Mouse (Mus musculus): ENCODE data around the gene Gm10643.

The Gm10643 gene

DNA sequence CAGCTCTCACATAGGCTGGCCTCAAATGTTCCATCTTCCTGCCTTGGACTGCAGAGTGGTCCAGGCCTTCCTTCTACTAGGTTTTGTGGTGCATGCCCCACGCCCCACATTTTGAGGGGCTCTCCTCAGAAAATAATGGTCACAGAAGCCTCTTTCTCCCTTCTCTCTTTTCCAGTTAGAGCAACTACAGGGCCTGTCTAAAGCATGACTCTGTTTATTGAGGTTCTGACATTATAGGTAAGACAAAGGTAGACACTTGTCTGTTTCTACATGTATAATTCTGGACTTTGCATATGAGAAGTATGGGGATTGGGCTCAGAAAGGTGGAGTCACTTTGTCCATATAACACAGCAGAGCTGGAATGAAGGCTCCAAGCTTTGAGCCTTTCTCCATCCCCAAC, at the start of gene Gm10643:
TSS of gene Gm10643 (minus strand) at position 101 of the 400 bp plus-strand sequence.
- no peak for DNase-seq (ENCODE audit: extremely low spot score)

DNA sequence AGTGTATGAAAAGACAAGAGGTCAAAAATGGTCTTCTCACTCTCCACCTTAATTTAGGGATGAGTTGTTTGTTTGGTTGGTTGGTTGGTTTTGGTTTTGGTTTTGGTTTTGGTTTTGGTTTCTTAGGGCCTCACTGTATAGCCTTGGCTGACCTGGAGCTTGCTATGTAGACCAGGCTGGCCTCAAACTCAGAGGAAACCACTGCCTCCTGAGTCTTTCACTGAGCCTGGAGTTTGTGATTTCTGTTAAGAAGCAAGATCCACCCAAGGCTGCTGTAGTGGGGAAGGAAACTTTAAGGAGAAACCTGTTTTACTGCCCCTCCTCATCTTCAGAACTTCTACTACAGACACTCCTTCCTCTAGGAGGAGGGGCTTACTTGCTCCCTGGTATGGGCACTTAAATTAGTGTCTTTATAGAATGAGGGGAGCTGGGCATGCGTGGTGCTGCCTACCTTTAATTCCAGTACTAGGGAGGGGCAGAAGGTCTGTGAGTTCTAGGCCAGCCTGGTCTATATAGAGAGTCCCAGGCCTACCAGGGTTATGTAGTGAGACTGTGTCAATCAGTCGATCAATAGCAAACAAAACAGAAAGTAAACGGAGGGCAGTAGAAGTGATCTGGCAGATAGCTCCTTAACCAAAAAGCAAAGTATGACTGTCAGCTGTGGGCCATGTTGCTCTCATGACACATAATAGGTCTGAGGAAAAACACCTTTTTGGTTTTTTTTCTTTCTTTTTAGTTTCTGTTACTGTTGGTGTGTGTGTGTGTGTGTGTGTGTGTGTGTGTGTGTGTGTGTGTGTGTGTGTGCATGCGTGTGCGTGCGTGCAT, 41.5 kb upstream of the Gm10643 start:
- DNase-seq (ENCODE audit: extremely low spot score): no peak

DNA sequence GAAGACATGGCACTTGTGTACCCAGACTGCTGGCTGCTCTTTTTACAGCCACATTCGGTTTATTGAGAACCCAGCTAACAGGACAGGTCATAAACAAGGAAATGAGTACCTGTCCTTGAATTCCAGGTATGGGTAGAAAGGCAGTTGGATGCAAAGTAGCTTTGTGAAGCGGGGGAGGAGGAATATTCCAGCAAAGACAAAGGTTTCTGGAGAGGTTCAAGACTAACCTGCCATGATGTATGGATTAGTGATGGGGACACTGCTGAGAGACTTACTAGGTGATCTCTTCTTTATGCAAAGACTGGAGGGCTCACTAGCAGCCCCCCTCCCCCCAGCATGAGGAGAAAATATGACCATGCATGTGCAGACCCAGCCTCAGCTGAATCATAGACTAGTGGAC, 40.7 kb upstream of the Gm10643 start:
- DNase-seq (ENCODE audit: extremely low spot score): no peak

DNA sequence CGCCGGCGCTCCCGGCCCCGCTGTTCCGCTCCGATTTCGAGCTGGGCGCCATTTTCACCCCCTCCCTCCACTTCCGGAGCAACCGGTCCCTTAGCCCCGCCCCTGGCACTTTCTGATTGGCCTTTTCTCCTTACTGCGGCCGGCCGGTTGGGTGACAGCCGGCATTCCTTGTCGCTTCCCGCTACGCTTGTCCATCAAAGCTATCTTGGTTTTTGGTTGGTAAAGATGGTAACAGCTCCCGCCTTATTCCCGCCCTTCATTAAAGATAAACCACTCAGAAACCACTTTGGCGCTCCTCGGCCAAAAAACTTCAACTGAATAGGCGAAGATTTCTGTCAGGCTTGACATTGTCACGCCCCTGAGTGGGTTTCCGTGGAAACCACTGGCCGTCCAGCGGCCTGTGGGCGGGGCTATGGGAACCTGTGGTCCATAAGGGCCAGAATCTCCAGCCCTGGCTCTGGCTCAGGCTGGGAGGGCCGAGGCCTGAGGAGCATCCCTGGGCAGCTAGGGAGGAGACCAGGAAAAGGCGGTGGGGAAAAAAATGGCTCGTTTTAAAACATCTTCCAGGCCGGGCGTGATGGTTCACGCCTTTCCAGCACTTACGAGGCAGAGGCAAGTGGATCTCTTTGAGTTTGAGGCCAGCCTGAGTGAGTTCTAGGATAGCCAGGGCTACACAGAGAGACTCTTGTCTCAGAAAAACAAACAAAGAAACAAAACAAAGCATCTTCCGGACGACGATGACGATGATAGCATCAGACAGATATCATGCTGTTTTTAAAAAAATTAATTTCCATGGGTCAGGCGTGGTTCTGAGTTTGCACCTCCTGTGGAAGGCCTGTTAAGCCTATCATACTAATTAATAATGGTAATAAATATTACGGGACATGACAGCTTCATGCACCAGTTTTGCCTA, 40.0 kb upstream of the Gm10643 start, which contains the start of gene Dcaf15:
TSS of gene Dcaf15 (minus strand) at position 72 of the 913 bp plus-strand sequence.
- DNase-seq (ENCODE audit: extremely low spot score): peak; percentile 97

DNA sequence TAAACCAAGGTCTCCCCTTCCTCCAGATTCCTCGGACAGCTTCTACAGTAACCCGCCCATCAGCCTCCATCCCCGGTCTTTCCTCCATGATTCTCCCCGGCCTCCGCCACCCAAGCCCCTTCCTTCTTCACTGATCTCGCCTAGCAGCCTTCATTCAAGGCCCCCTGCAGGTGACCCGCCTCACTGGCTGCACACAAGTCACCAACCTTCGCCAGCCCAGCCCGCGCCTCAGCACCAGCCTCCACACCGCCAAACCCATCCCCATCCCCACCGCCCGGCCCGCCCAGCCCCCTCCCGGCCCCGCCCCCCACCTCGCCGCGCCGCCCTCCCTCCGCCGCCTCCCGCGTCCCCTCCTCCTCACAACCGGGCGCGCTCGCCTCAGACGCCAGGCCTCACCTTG, 39.3 kb upstream of the Gm10643 start:
- DNase-seq (ENCODE audit: extremely low spot score): peak; percentile 88

DNA sequence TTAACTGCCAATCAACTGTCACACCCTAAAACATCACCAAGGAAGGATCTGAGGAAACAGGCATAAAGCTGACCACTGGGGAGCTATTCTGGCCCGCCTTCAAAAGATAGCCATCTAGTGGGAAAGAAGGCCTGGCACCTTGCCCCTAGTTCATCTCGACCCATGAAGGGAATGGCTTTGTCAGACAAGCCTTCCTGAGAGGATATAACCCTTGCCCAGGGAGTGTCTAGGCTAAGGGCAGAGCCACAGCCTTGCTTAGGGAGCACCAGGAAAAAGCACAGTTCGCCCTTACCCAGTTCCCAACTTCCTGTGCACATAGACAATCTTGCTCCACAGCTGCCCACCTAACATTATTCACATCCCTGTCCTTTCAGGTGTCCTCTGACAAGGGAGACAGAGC, 38.7 kb upstream of the Gm10643 start:
- DNase-seq (ENCODE audit: extremely low spot score): no peak

DNA sequence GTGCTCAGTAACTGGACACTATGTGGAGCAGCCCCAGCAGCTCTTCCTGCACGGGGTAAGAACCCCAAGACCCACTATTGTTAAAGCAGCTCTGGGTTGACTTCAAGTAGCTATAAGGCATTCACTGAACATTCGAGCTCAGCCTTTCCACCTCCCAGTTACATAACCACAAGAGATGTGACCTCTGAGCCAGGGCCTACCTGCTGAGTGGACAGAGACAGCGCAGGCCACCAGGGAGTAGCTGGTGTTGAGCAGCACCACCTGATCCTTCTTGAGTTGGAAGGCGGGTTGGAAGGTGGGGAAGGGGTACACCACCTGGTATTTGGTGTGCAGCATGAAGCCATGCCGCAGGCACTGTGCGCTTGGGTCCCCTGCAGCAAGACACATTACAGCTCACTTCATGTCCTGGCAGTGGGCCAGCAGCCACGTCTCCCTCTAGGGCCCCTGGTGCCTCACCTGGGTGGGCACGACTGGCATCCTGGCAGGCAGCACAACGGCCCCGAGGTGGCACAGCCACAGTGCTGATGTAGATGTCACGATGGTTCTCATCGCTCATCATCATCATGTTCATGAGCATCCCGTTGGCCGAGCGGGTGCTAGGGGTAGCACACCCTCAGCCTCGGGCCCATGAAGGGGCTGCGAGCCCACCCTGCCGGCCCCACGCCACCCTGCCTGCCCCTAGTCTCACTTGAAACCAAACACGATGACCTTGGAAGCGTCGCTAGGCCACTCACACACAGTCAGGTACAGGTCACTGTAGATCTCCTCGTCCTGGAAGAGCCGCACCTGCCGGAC, 36.7 kb upstream of the Gm10643 start:
- DNase-seq (ENCODE audit: extremely low spot score): no peak

DNA sequence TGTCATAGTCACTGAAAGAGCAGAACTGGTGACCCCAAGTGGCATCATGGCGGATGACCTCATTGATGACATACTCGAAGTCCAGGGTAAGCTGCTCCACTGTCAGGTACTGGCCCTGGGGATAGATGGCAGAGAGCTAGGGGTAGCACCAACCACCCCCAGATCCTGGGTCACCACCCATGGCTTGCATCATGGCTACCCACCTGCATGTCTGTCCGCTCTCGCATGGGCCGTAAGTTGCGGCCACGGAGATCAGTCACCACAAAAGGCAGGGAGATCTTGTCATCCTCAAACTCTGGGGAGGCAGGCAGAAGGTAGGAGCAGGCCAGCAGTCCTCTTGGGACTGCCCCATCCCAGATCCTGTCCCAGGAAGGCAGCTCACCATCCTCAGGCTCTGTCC, 33.4 kb upstream of the Gm10643 start:
- no peak for DNase-seq (ENCODE audit: extremely low spot score)

DNA sequence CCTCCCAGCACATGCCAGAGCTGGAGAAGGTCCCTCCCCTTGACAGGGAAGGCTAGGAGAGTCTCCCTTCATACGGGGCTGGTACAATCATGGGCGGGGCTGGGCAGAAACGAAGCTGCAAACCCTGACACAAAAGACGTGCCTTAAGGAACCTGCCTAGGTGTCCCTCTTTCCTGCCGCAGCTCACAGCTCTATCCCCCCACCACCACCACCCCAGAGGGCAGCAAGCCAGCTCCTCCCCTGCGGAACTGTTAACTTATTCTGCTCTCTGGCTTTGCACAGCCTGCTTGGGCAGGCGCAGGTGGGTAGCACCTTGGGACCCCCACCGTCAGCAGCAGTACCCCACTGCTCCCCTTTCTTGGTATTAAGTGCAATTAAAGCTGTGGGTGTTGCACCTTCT, 31.1 kb upstream of the Gm10643 start:
- no peak for DNase-seq (ENCODE audit: extremely low spot score)

DNA sequence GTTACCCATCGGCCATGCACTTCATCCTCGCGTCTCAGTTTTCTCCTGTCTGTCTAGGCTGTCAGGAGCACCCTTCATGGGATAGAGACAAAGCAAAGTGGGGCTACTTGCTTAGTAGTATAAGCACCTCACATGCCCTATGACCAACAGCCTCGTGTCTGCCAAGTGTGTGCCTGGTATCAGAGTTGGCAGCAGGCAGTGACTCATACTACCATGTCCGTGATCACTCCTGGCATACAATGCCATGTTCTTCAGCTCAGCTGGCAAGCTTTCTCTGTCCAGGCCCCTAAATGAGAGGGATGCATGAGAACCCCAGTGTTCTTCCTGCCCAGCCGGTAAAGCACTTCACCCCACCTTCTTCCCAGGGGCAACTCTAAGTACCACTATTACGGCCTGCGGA, 25.6 kb upstream of the Gm10643 start:
- no peak for DNase-seq (ENCODE audit: extremely low spot score)

DNA sequence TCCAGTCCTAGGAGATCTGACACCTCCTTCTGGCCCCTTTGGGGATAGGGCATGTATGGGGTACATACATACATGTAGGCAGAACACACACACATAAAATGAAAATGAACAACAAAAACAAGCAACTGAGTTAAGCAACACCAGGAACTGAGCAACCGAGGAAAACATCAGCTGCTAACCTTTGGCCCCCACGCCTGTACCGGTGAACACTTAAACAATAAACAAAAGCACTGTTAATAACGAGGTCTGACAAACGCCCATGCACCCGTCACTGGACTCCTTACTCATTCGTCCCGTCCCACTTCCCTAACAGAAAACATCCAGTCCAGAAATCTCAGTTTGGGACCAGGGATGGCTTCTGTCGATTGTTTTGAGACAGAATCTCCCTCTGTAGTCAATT, 24.3 kb upstream of the Gm10643 start:
- no peak for DNase-seq (ENCODE audit: extremely low spot score)

DNA sequence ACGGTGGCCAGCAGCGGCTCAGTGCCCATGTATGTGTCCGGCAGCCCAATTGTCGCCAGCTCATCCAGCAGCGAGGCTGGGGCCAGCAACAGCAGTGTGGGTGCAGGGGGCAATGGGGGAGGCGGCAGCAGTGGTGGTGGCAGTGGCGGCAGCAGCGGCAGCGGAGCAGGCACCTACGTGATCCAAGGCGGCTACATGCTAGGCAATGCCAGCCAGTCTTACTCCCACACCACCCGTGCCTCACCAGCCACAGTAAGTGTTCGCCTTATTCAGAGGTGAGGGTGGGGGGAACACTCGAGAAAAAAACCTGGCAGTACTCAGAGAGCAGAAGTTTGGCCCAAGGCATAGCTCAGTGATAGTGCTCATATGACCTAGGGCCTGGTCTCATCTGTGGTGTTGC, 22.9 kb upstream of the Gm10643 start:
- no peak for DNase-seq (ENCODE audit: extremely low spot score)

DNA sequence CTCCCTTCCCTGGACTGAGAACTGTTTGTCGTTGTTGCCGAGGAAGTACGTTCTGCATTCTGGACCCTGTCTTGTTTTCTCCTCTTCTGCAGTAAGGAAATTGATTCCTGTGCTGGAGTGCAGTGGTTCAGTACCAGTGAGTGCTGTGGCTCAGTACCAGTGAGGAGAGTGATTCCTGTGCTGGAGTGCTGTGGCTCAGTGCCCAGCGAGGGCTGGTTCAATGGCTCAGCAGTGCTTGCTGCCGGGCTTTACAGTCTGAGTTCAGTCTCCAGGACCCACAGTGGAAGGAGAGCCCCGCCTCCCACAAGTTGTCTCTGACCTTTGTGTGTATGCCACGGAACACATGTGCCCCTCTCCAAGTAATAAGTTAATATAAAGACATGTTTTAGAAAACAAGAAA, 22.2 kb upstream of the Gm10643 start:
- DNase-seq (ENCODE audit: extremely low spot score): no peak

DNA sequence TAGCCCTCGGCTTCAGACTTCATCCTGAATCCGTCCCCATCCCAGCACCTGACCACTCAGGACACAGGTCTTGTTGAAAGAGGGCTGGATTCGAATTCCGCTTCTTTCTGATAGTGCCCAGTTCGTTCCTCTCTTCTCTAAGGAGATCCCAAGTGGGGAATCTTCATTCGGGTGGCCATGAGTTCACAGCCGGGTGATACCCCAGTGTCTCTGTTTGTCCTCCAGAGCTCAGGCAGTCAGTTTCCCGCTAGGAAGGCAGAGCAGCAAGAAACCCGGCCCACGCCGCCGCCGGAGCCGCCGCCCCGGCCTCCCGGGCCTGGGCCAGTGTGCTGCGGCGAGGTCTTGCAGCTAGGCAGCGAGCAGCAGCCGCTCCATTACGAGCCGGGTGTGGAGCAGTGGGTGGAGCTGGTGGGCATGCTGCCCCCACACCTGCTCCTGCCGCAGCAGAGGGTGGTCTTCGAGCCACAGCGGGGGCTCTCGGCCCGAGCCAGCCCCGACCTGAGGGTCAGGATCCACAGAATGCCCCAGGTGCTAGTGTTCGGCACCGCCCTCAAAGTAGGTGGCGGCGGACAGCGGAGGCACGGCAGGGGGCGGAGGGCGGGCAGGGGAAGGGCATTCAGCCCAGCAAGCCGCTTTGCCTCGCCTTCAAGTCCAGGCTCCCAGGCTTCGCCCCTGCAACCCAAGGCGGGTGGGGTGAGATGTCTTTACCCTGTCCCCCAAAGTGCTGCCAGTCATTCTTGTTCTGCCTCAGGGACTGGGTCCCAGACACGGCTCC, 19.6 kb upstream of the Gm10643 start:
- DNase-seq (ENCODE audit: extremely low spot score): no peak

DNA sequence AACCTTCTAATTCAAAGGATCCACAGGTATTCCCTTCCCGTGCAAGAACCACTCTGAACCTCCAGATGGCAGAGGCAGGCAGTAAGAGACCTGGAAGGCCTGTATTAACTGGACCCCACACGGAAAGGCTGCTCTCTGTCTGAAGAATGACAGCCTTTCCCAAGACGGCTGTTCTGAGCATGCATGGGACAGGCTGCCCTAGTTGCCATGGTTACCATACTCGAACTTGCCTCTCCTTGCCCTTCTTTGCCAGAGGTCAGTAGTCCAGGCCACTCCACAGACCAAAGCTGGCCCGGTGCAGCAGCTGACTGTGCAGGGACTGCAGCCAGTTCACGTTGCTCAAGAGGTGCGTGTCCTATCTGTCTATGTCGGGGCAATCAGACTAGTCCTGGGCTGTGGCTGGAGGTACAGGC, 18.9 kb upstream of the Gm10643 start:
- DNase-seq (ENCODE audit: extremely low spot score): peak; percentile 73

DNA sequence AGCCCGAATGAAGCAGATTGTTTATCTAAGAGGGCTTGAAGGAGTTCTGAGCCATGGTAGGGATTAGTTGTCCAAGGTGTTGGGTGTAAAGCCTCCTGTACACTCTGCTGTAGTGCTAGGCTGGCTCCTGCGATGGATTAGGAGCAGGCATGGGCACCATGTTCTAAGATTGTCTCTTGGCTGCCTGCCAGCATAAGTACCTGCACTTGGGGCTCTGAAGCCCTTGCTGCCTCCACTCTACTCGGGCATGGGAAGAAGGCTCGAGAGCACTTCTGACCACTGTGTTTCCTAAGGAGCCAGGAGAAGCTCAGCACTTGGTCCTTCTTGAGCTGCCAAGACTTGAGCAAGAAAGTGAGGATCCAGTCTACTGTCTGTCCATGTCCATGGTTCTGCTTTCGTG, 14.3 kb upstream of the Gm10643 start:
- DNase-seq (ENCODE audit: extremely low spot score): no peak

DNA sequence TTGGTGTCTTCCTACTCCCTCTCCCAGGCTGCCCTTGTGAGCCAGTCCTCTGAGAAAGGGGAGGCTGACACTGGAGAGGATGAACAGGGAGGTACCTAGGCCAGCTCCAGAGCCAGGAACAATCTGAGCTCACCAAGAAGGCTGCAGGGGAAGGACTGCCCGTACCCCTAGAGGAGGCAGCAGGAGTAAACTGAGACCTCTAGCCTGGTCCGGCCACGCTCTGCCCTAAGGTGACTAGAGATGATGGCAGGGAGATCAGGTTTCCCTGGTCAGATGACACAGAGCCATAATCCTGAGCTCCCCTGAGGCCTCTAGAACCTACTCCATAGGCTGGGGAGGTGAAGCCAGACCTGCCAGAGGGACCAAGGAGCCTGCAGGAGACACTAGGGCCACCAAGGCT, 11.9 kb upstream of the Gm10643 start:
- no peak for DNase-seq (ENCODE audit: extremely low spot score)

DNA sequence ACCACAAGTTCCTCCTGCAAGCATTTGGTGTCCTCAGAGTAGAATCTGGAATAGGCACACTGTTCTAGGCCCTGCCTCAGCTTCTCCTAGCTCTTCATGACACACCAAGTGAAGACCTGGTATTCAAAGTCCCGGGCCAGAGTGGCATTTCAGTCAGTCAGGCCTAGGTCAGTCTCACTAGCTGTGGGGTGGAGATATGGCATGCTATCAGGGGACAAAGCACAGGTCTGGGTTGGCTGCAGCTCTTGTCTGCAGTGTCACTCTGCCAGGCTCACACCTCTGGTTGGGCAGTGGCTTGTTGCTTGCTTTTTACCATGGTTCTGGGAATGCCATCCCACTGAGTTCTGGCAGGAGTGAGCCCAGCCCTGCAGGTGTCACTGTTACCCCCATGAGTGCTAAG, 11.5 kb upstream of the Gm10643 start:
- no peak for DNase-seq (ENCODE audit: extremely low spot score)

DNA sequence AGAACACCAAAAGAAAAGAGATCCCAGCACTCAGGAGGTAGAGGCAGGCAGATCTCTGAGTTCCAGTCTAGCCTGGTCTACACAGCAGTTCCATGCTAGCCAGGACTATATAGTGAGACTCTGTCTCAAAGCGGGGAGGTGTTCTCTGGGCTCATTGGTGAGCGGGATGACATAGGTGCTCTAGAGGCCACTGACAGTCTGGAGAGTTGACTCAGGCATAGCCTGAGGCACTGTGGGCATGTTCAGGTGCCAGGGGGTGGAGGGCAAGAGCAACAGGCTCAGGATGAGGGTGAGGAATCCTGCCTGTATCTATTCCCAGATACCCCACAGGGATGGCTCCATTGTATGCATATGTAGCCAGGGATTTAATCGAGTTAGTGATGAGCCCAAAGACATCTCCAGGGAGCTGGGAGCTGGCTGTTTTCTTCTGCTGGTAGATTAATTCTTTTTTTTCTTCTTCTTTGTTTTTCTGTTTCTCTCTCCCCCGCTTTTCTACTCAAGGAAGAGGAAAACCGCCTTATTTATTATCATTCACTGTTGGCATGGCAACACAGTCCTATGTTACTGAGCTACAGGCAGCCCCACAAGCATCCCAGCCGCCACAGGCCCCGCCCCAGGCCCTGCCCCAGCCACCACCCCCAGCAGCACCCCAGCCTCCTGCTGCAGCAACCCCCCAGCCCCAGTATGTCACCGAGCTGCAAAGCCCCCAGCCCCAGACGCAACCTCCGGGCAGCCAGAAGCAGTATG, 8.5 kb upstream of the Gm10643 start:
- no peak for DNase-seq (ENCODE audit: extremely low spot score)

DNA sequence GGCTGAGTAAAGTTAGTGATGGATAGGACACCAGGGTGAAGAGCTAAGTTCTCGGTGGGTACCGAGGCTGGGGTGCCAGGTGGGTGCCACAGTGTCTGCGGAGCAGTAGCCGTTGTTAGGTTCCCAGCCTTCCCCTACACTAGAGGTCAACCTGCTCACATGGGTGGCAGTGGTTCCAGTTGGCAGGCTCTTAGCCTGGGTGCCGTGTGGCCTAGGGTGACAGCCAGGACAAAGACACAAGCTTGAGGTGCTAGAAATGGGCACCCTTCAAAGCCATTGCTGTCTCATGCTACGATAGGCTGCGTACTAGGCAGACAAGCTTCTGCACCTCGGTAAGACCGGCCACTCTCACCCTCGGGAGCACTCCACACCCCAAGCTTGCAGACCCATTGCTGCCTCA, 7.4 kb upstream of the Gm10643 start:
- no peak for DNase-seq (ENCODE audit: extremely low spot score)

DNA sequence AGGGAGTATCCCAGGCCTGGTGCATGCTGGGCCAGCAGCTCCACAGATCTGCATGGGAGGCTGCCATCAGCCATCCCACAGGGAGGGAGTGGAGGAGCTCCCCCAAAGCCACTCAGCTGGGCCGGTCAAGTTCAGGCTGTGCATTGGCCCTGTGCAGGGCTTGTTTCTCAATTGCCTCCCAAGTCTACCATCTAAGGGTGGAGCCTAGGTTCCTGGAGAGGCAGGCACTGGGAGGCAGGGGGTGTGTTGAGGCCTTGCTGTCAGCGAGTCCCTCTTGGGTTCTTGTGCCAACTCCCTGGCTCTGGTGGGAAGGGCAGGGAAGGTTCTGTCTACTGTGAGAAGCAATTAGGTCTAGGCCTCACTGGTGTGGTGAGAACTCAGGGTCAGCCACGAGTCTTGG, 7.0 kb upstream of the Gm10643 start:
- DNase-seq (ENCODE audit: extremely low spot score): no peak
